18 mouse cellular contexts compared by ENCODE assay signal in genomic region chr10:90577777-90578176, GRCm38 (mm10).
DNase-seq lines count a peak whose midpoint lies in the region; ATAC-seq and TF ChIP-seq lines count a peak whose summit lies in the region.
"Had no signal": no experiment of that assay in that cellular context is flagged by ENCODE, and none has a peak within 500 bp of the region (broad histone marks: within the 10 kb centered on the region; RNA-seq: fewer than 3 reads in every experiment).

No protein-coding gene starts in this region.

- DNase-seq in hindbrain, embryonic 10.5 days (ENCODE audit: low spot score) = no peak
- peak; percentile 16 for DNase-seq in right cerebral cortex, postnatal 25 days
- DNase-seq in right cerebral cortex, postnatal 4 days = no peak
- no peak for DNase-seq in urinary bladder, postnatal 10 days (ENCODE audit: low spot score)
- no peak for DNase-seq in embryo, embryonic 9.5 days (ENCODE audit: extremely low spot score)
- DNase-seq: cerebellum, adult 11-12 months; gastrocnemius, postnatal 14 days; lung, adult 2 months; thymus, adult 18-20 months had no signal

- peaks cover 14% of the 10 kb centered on the region for H3K4me1 ChIP-seq in hindbrain, embryonic 13.5 days (replicated peaks)
- H3K4me1 ChIP-seq in hindbrain, embryonic 10.5 days (replicated peaks) = peaks cover 13% of the 10 kb centered on the region
- no peaks in the 10 kb centered on the region for H3K4me1 ChIP-seq in hindbrain, embryonic 16.5 days (ENCODE audit: control insufficient read depth, insufficient read depth, low read depth, low read length)
- H3K4me1 ChIP-seq in olfactory bulb, adult 2 months (ENCODE audit: control insufficient read depth, insufficient read depth, low read length) = peaks cover 2% of the 10 kb centered on the region; the same call in 1 of the 2 replicates
- H3K4me1 ChIP-seq: limb, embryonic 15.5 days had no signal

- 78% methylated on average over 9 of the region's 9 CpGs for WGBS in hindbrain, embryonic 13.5 days
- 86% methylated on average over 9 of the region's 9 CpGs for WGBS in hindbrain, embryonic 10.5 days
- 56% methylated on average over 9 of the region's 9 CpGs for WGBS in hindbrain, embryonic 16.5 days
- WGBS in olfactory bulb, adult 2 months = 24% methylated on average over 9 of the region's 9 CpGs

- H3K27me3 ChIP-seq in hindbrain, embryonic 13.5 days = no peaks in the 10 kb centered on the region
- H3K27me3 ChIP-seq in hindbrain, embryonic 10.5 days (ENCODE audit: insufficient read depth, poor library complexity, severe bottlenecking) = no peaks in the 10 kb centered on the region
- no peaks in the 10 kb centered on the region for H3K27me3 ChIP-seq in hindbrain, embryonic 16.5 days (replicated peaks; ENCODE audit: control insufficient read depth, insufficient read depth, low read length)
- H3K27me3 ChIP-seq: limb, embryonic 15.5 days had no signal

- ATAC-seq in hindbrain, embryonic 13.5 days (ENCODE audit: low FRiP score) = no peak
- ATAC-seq in hindbrain, embryonic 16.5 days = no peak
- ATAC-seq: intestine, postnatal 0 days; Patski had no signal

- H3K4me2 ChIP-seq in hindbrain, embryonic 13.5 days = peak overlapping the region; percentile 69
- H3K4me2 ChIP-seq in hindbrain, embryonic 16.5 days (ENCODE audit: low read length) = peak overlapping the region; percentile 62
- H3K4me2 ChIP-seq: heart, embryonic 11.5 days; limb, embryonic 15.5 days had no signal

- H3K9me3 ChIP-seq in hindbrain, embryonic 13.5 days = no peaks in the 10 kb centered on the region
- no peaks in the 10 kb centered on the region for H3K9me3 ChIP-seq in hindbrain, embryonic 10.5 days
- H3K9me3 ChIP-seq in hindbrain, embryonic 16.5 days (ENCODE audit: control insufficient read depth, low read length) = no peaks in the 10 kb centered on the region
- H3K9me3 ChIP-seq: embryonic facial prominence, embryonic 13.5 days; limb, embryonic 15.5 days had no signal

- no peak for TF ChIP-seq POLR2A in olfactory bulb, adult 2 months (IDR thresholded peaks at IDR 0.05; ENCODE audit: insufficient read depth, low read depth, low read length)

- H3K9ac ChIP-seq in hindbrain, embryonic 13.5 days = peak overlapping the region; percentile 70
- peak overlapping the region; percentile 66 for H3K9ac ChIP-seq in hindbrain, embryonic 16.5 days (ENCODE audit: low read depth, low read length)
- H3K9ac ChIP-seq: embryonic facial prominence, embryonic 13.5 days; limb, embryonic 15.5 days had no signal

- H3K27ac ChIP-seq in hindbrain, embryonic 13.5 days = peak overlapping the region; percentile 89
- no peak overlapping the region for H3K27ac ChIP-seq in hindbrain, embryonic 10.5 days
- H3K27ac ChIP-seq in hindbrain, embryonic 16.5 days (ENCODE audit: low read depth, low read length) = peak overlapping the region; percentile 48; the same call in 1 of the 2 replicates
- peak overlapping the region; percentile 61 for H3K27ac ChIP-seq in olfactory bulb, adult 2 months (ENCODE audit: insufficient read depth, low read depth, low read length)
- H3K27ac ChIP-seq: embryonic facial prominence, embryonic 13.5 days; limb, embryonic 15.5 days; macrophage had no signal

- TF ChIP-seq CTCF in olfactory bulb, adult 2 months (IDR thresholded peaks at IDR 0.05; ENCODE audit: insufficient read depth, low read depth, low read length) = no peak

- H3K36me3 ChIP-seq in hindbrain, embryonic 13.5 days = no peaks in the 10 kb centered on the region
- H3K36me3 ChIP-seq in hindbrain, embryonic 10.5 days = no peaks in the 10 kb centered on the region
- H3K36me3 ChIP-seq in hindbrain, embryonic 16.5 days (ENCODE audit: control insufficient read depth, insufficient read depth, low read length) = no peaks in the 10 kb centered on the region
- H3K36me3 ChIP-seq: embryonic facial prominence, embryonic 13.5 days; limb, embryonic 15.5 days had no signal

- peak overlapping the region; percentile 47 for H3K4me3 ChIP-seq in hindbrain, embryonic 13.5 days
- no peak overlapping the region for H3K4me3 ChIP-seq in hindbrain, embryonic 10.5 days
- H3K4me3 ChIP-seq in hindbrain, embryonic 16.5 days (ENCODE audit: low read length) = peak overlapping the region; percentile 48
- peak overlapping the region; percentile 37 for H3K4me3 ChIP-seq in olfactory bulb, adult 2 months (ENCODE audit: insufficient read depth, low read depth, low read length)
- H3K4me3 ChIP-seq: embryonic facial prominence, embryonic 13.5 days; limb, embryonic 15.5 days had no signal
